Mouse (Mus musculus): Measurements from ENCODE around the gene Gm47996. TPM values are rescaled to one million over a fixed set of nuclear protein-coding genes. Genes with fewer than 3 reads are reported as not detected.
"Not testable (repeated sequence)": the region's sequence is repeated elsewhere in the genome, so short reads cannot be mapped to it uniquely, and the experiment has no call there.

The Gm47996 gene
- polyA plus RNA-seq, 1 experiment from 2014 or later, result 0.50 TPM

DNA sequence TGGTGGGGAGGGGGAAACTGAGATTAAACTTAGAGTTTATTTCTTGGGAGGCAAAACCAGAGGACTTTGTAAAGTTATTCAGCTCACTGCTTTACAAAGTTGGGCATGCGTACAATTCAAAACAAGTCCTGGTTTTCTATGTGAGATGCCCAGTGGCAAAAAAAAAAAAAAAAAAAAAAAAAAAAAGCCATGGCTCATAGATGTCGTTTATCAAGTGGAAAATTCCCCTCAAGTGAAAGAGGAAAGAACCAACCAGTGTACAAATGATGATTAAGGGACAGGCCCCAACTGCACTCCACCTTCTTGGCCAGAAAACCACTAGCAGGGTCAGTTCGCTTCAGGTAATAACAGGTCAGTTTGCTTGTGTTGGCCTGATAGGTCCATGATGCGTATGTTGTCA, 21.5 kb upstream of the Gm47996 start:
- Histone ChIP-seq H3K27me3 (ENCODE audit: low read depth, poor library complexity, severe bottlenecking) (no peaks in the 10 kb centered on the region), H3K4me3 (no peak overlapping the region), H3K36me3 (no peaks in the 10 kb centered on the region), H3K9me3 (replicated peaks) (no peaks in the 10 kb centered on the region), H3K4me1 (no peaks in the 10 kb centered on the region), H3K27ac (no peak overlapping the region)
- 89% methylated on average over 4 of the region's 4 CpGs for WGBS
- no peak for DNase-seq (ENCODE audit: low spot score)

DNA sequence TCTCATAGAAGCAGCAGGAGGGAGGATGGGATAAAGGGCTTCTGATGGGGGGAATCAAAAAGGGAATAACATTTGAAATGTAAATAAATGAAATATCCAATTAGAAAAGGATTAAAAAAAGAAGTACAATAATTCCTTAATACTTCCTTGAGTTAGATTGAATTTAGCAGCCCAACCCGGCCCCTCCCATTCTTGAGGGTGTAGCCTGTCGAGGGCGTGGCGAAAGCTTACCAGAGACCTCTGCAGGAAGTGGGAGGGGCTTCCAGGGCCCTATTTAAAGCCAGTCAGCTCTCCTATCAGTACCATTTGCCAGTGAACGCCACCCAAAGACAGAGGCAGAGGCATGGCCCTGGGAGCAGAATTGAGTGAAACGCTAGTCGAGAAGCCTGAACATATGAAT, 17.9 kb upstream of the Gm47996 start, which contains the start of gene Gm8947:
Gm8947 (plus strand) TSS at position 302 of the 400 bp plus-strand sequence.
- WGBS, result 90% methylated on average over 2 of the region's 7 CpGs
- H3K27me3 ChIP-seq (ENCODE audit: low read depth, poor library complexity, severe bottlenecking); DNase-seq (ENCODE audit: low spot score); H3K9me3 ChIP-seq (replicated peaks); H3K36me3 ChIP-seq; H3K4me3 ChIP-seq; H3K4me1 ChIP-seq; H3K27ac ChIP-seq: not testable (repeated sequence)

DNA sequence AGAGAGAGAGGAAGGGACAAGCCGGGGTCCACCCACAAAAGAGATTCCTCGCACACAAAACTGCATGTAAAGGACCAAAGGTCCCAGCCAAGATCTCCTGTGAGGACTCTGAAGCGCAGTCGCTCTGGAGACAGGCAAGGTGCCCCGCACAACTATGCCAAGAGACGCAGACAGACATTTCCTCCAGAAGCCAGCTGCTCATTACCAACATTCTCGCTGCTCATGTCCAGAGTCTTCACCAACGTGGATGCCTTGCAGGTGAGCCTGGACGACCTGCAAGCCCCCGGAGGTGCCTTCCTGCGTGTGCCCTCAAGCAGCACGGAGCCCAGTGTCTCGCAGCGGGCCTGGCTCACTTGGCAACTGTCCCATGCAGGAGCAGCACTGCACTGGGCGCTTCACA, 17.2 kb upstream of the Gm47996 start:
- H3K4me1 ChIP-seq; H3K27me3 ChIP-seq (ENCODE audit: low read depth, poor library complexity, severe bottlenecking); H3K36me3 ChIP-seq; H3K27ac ChIP-seq; H3K4me3 ChIP-seq; DNase-seq (ENCODE audit: low spot score); H3K9me3 ChIP-seq (replicated peaks): not testable (repeated sequence)
- WGBS, result 95% methylated on average over 15 of the region's 15 CpGs

DNA sequence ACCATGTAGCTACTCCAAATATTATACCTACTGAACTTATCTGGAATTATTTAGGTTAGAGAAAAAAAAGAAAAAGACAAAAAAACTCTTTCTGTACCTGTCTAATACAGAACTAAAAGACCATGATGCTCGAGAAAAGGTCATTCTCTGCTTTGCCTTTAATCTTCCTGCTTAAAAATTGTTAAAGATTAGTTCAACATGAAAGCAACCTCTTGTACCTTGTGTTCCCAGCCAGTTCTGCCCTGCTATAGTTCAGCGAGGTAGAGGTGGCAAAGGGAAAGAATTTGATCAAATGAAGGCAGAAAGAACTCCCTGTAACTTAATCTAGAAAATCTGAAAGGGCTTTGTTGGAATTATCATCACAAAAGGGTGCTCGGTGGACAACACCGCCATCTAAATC, 13.9 kb upstream of the Gm47996 start:
- H3K36me3 ChIP-seq; H3K27me3 ChIP-seq (ENCODE audit: low read depth, poor library complexity, severe bottlenecking); DNase-seq (ENCODE audit: low spot score); H3K4me1 ChIP-seq; H3K9me3 ChIP-seq (replicated peaks); H3K27ac ChIP-seq; H3K4me3 ChIP-seq: not testable (repeated sequence)
- WGBS, result 77% methylated on average over 4 of the region's 4 CpGs

DNA sequence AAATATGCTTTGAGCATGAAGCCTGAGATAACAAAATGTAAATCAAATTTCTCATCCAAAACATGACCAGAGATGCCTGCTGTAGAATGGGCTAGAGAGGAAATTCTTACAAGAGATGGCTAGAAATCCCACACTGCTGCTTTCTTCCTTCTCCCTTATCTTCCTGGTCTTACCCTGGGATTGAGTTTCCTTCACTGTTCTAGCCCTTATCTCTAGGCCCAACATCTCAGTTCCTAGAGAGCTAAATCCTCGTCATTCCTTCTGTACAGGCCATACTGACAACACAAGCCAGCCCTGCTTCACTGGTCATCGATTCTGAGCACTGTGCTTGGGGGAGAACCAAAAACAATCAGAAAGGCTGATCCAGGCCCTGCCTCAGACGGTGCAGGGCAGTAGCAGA, 13.2 kb upstream of the Gm47996 start:
- H3K27me3 ChIP-seq (ENCODE audit: low read depth, poor library complexity, severe bottlenecking); H3K4me1 ChIP-seq; H3K27ac ChIP-seq; H3K4me3 ChIP-seq; DNase-seq (ENCODE audit: low spot score); H3K36me3 ChIP-seq; H3K9me3 ChIP-seq (replicated peaks): not testable (repeated sequence)
- WGBS, result 88% methylated on average over 3 of the region's 3 CpGs

DNA sequence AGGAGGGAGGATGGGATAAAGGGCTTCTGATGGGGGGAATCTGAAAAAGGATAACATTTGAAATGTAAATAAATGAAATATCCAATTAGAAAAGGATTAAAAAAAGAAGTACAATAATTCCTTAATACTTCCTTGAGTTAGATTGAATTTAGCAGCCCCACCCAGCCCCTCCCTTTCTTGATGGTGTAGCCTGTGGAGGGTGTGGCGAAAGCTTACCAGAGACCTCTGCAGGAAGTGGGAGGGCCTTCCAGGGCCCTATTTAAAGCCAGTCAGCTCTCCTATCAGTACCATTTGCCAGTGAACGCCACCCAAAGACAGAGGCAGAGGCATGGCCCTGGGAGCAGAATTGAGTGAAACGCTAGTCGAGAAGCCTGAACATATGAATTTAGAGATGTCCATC, 11.8 kb upstream of the Gm47996 start, which contains the start of gene Gm47995:
Gm47995 (plus strand) TSS at position 329 of the 400 bp plus-strand sequence.
- H3K4me1 ChIP-seq; H3K27me3 ChIP-seq (ENCODE audit: low read depth, poor library complexity, severe bottlenecking); H3K27ac ChIP-seq; H3K4me3 ChIP-seq; H3K36me3 ChIP-seq; H3K9me3 ChIP-seq (replicated peaks); DNase-seq (ENCODE audit: low spot score): not testable (repeated sequence)
- 79% methylated on average over 2 of the region's 4 CpGs for WGBS

DNA sequence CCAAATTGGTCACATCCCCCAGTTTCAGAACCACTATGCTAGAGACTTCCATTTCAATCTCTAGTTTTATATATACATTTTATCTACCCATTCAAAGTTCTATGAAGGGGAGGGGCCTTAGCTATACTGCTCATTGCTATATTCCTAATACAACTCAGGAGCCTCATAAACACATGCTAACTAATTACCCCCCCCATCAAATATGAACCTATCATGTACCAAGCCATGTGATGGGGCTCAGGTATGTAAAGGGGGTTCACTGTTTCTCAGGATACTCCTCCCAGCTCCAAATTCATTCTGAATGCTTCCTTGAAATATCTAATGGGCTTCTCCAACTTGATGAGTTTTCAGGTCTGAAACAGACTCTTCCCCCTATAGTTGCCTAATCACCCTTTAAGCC, 9.3 kb upstream of the Gm47996 start:
- not testable (repeated sequence) for H3K9me3 ChIP-seq (replicated peaks); H3K4me3 ChIP-seq; H3K27ac ChIP-seq; H3K27me3 ChIP-seq (ENCODE audit: low read depth, poor library complexity, severe bottlenecking); DNase-seq (ENCODE audit: low spot score); H3K4me1 ChIP-seq; H3K36me3 ChIP-seq

DNA sequence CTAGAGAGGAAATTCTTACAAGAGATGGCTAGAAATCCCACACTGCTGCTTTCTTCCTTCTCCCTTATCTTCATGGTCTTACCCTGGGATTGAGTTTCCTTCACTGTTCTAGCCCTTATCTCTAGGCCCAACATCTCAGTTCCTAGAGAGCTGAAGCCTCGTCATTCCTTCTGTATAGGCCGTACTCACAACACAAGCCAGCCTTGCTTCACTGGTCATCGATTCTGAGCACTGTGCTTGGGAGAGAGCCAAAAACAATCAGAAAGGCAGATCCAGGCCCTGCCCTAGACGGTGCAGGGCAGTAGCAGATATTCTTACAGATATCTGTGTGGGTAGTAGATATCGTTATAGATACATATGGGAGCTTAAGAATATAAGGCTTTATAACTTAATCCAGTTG, 7.2 kb upstream of the Gm47996 start:
- not testable (repeated sequence) for H3K27me3 ChIP-seq (ENCODE audit: low read depth, poor library complexity, severe bottlenecking); H3K27ac ChIP-seq; H3K9me3 ChIP-seq (replicated peaks); H3K4me1 ChIP-seq; H3K4me3 ChIP-seq; DNase-seq (ENCODE audit: low spot score); H3K36me3 ChIP-seq
- WGBS, result 87% methylated on average over 4 of the region's 5 CpGs

DNA sequence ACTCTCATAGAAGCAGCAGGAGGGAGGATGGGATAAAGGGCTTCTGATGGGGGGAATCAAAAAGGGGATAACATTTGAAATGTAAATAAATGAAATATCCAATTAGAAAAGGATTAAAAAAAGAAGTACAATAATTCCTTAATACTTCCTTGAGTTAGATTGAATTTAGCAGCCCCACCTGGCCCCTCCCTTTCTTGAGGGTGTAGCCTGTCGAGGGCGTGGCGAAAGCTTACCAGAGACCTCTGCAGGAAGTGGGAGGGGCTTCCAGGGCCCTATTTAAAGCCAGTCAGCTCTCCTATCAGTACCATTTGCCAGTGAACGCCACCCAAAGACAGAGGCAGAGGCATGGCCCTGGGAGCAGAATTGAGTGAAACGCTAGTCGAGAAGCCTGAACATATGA, 6.1 kb upstream of the Gm47996 start, which contains the start of gene 3110040M04Rik:
3110040M04Rik (plus strand) TSS at position 304 of the 400 bp plus-strand sequence.
- WGBS, result no CpG with 5 or more reads among the region's 6 CpGs
- H3K27ac ChIP-seq; DNase-seq (ENCODE audit: low spot score); H3K4me1 ChIP-seq; H3K36me3 ChIP-seq; H3K4me3 ChIP-seq; H3K27me3 ChIP-seq (ENCODE audit: low read depth, poor library complexity, severe bottlenecking); H3K9me3 ChIP-seq (replicated peaks): not testable (repeated sequence)

DNA sequence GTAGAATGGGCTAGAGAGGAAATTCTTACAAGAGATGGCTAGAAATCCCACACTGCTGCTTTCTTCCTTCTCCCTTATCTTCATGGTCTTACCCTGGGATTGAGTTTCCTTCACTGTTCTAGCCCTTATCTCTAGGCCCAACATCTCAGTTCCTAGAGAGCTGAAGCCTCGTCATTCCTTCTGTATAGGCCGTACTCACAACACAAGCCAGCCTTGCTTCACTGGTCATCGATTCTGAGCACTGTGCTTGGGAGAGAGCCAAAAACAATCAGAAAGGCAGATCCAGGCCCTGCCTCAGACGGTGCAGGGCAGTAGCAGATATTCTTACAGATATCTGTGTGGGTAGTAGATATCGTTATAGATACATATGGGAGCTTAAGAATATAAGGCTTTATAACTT, 1.4 kb upstream of the Gm47996 start:
- not testable (repeated sequence) for DNase-seq (ENCODE audit: low spot score); H3K4me1 ChIP-seq; H3K27ac ChIP-seq; H3K9me3 ChIP-seq (replicated peaks); H3K36me3 ChIP-seq; H3K27me3 ChIP-seq (ENCODE audit: low read depth, poor library complexity, severe bottlenecking); H3K4me3 ChIP-seq
- WGBS, result 94% methylated on average over 4 of the region's 5 CpGs

DNA sequence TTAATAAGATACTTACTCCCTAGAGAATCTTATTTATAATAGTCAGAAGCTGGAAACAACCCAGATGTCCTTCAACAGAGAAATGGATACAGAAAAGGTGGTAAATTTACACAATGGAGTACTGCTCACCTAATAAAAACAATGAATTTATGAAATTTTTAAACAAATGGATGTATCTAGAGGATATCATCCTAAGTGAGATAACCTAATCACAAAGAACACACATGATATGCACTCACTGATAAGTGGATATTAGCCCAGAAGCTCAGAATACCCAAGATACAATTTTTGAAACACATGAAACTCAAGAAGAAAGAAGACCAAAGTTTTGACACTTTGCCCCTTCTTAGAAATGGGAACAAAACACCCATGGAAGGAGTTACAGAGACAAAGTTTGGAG, 987 bp upstream of the Gm47996 start:
- not testable (repeated sequence) for H3K9me3 ChIP-seq (replicated peaks); H3K4me3 ChIP-seq; H3K4me1 ChIP-seq; H3K27me3 ChIP-seq (ENCODE audit: low read depth, poor library complexity, severe bottlenecking); DNase-seq (ENCODE audit: low spot score); H3K27ac ChIP-seq; H3K36me3 ChIP-seq

DNA sequence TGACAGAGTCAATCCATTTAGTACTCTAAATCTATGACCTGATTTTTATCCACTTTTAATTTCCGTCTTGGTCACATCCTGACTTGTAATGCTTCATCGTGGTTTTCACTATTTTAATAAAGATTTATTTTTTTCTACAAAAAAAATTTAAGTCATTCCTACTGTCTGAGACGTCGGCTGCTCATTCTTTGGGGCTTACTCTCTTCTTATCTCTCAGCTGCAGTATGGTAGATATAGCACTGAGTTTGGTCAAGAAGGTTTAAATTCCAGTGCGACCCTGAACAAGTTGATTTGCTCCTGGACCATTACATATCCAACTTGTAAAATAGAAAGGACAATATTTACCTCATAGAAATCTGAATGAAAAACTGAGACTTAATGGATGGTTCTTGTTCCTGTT, 1.7 kb downstream of the Gm47996 start:
- not testable (repeated sequence) for H3K36me3 ChIP-seq; H3K4me1 ChIP-seq; DNase-seq (ENCODE audit: low spot score); H3K9me3 ChIP-seq (replicated peaks); H3K27me3 ChIP-seq (ENCODE audit: low read depth, poor library complexity, severe bottlenecking); H3K27ac ChIP-seq; H3K4me3 ChIP-seq
- 92% methylated on average over 5 of the region's 5 CpGs for WGBS

DNA sequence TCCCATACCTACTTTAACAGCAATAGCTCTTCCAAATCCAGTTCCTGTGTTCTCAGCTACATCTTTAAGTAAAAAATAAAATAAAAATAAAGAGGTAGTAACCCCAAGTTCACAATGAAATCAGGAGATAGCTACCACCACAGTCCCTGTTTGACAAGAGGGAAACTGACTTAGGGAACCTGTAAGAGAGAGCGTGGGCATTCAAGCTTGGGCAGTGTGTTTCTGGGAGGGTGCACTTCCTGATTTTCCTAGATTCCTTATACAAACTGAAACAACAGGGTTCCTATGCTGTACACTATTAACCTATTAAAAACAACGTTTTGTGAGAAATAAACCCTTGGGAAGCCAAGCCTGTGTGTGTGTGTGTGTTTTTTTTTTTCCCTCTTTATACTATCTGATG, 4.9 kb downstream of the Gm47996 start:
- no peak overlapping the region for H3K4me3 ChIP-seq
- H3K27me3 ChIP-seq (ENCODE audit: low read depth, poor library complexity, severe bottlenecking), result no peaks in the 10 kb centered on the region
- no peaks in the 10 kb centered on the region for H3K9me3 ChIP-seq (replicated peaks)
- DNase-seq (ENCODE audit: low spot score), result no peak
- no peak overlapping the region for H3K27ac ChIP-seq
- peaks cover 9% of the 10 kb centered on the region for H3K4me1 ChIP-seq
- H3K36me3 ChIP-seq, result no peaks in the 10 kb centered on the region
- 78% methylated on average over 2 of the region's 2 CpGs for WGBS

DNA sequence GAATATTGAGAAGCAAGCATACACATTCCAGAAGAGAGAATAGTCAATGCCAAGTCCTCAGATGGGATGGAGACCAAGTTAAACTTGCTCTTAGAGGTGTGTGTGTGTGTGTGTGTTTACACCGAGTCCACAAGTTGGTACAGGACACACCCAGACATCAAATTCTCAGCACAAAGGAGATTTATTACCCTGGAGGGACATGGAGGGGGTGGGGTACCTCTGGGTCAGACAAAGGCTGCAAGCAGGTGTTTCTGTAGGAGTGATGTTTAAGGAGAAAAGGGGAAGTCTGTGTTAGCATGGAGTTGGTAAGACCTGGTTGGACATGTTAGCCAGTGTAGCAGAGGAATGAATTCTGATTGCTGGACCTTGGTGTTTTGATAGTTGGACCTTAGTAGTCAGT, 6.1 kb downstream of the Gm47996 start:
- Histone ChIP-seq H3K36me3 (no peaks in the 10 kb centered on the region), H3K27ac (no peak overlapping the region), H3K4me3 (no peak overlapping the region), H3K4me1 (peaks cover 9% of the 10 kb centered on the region), H3K27me3 (ENCODE audit: low read depth, poor library complexity, severe bottlenecking) (no peaks in the 10 kb centered on the region), H3K9me3 (replicated peaks) (no peaks in the 10 kb centered on the region)
- no peak for DNase-seq (ENCODE audit: low spot score)
- WGBS, result 60% methylated on average over 1 of the region's 1 CpGs
